Mouse (Mus musculus) CD4-positive naive resting alpha-beta T cell, adult 57 days (primary cell): ENCODE data around the gene Hook1. TPM values are rescaled to one million over a fixed set of nuclear protein-coding genes. Genes with fewer than 3 reads are reported as not detected.

ENCODE experiments used
- total RNA-seq: library from RNA; stranded (reverse); gene quantifications from one replicate; pipeline ENCODE4 v1.2.4, GENCODE M21; 2023

Gene Hook1
- 32.8 TPM for total RNA-seq

GRCm38 (mm10) chr4:95966928-95967724 is at the start of gene Hook1:
Hook1 (plus strand) TSS chr4:95967240.

Other genes starting within 250 kb of the Hook1 start
- not detected for gene Cyp2j13, start 110.3 kb downstream of the Hook1 start, total RNA-seq
- gene Cyp2j12, start 173.9 kb downstream of the Hook1 start, total RNA-seq = not detected